Comparison of ENCODE assay signal across 39 mouse cellular contexts in genomic region chr9:124040932-124041331, GRCm38 (mm10). TPM values are rescaled to one million over a fixed set of nuclear protein-coding genes. Genes with fewer than 3 reads are reported as not detected.
"Had no signal": no experiment of that assay in that cellular context is flagged by ENCODE, and none has a peak within 500 bp of the region (broad histone marks: within the 10 kb centered on the region; RNA-seq: fewer than 3 reads in every experiment).

No protein-coding gene starts in this region.

- H3K36me3 ChIP-seq: heart, embryonic 12.5 days; heart, embryonic 13.5 days; heart, embryonic 15.5 days; hindbrain, embryonic 10.5 days; hindbrain, embryonic 12.5 days; hindbrain, embryonic 13.5 days; hindbrain, embryonic 15.5 days; intestine, embryonic 15.5 days; kidney, embryonic 15.5 days had no signal

- H3K4me1 ChIP-seq: hindbrain, embryonic 10.5 days; hindbrain, embryonic 15.5 days; intestine, embryonic 15.5 days had no signal

- H3K27ac ChIP-seq: heart, embryonic 13.5 days; heart, embryonic 15.5 days; hindbrain, embryonic 10.5 days; hindbrain, embryonic 12.5 days; hindbrain, embryonic 13.5 days; hindbrain, embryonic 14.5 days; hindbrain, embryonic 15.5 days; hindbrain, postnatal 0 days; intestine, embryonic 15.5 days; kidney, embryonic 15.5 days; kidney, postnatal 0 days; layer of hippocampus, adult 2 months; left cerebral cortex, adult 2 months had no signal

- H3K9ac ChIP-seq: heart, embryonic 12.5 days; heart, embryonic 13.5 days; heart, embryonic 15.5 days; hindbrain, embryonic 12.5 days; hindbrain, embryonic 13.5 days; hindbrain, embryonic 14.5 days; hindbrain, embryonic 15.5 days; intestine, embryonic 15.5 days; kidney, embryonic 15.5 days had no signal

- H3K27me3 ChIP-seq: heart, embryonic 12.5 days; heart, embryonic 13.5 days; heart, embryonic 15.5 days; hindbrain, embryonic 12.5 days; hindbrain, embryonic 13.5 days; hindbrain, embryonic 15.5 days; intestine, embryonic 15.5 days; kidney, embryonic 15.5 days had no signal

- DNase-seq: heart, postnatal 10 days; heart, postnatal 14 days; heart, postnatal 36 days; heart, postnatal 4 days; kidney, adult 11 months; kidney, adult 18-20 months; kidney, adult 2 months; kidney, adult 8-10 months; kidney, adult 9 months; kidney, postnatal 10 days; kidney, postnatal 14 days; kidney, postnatal 25 days; kidney, postnatal 36 days; kidney, postnatal 4 days; layer of hippocampus, adult 9-11 months; layer of hippocampus, postnatal 36 days had no signal

- H3K4me2 ChIP-seq: heart, embryonic 12.5 days; heart, embryonic 13.5 days; heart, embryonic 15.5 days; hindbrain, embryonic 12.5 days; hindbrain, embryonic 13.5 days; hindbrain, embryonic 14.5 days; hindbrain, embryonic 15.5 days; intestine, embryonic 15.5 days; kidney, embryonic 15.5 days had no signal

- H3K9me3 ChIP-seq: heart, embryonic 12.5 days; heart, embryonic 13.5 days; heart, embryonic 15.5 days; hindbrain, embryonic 10.5 days; hindbrain, embryonic 12.5 days; hindbrain, embryonic 13.5 days; hindbrain, embryonic 15.5 days; intestine, embryonic 15.5 days; kidney, embryonic 15.5 days had no signal

- ATAC-seq: hindbrain, embryonic 16.5 days; hindbrain, postnatal 0 days; inflammation-experienced regulatory T-cells, adult 6 months; intestine, embryonic 15.5 days; intestine, embryonic 16.5 days; intestine, postnatal 0 days had no signal

- H3K4me3 ChIP-seq: heart, embryonic 12.5 days; heart, embryonic 13.5 days; heart, embryonic 15.5 days; hindbrain, embryonic 10.5 days; hindbrain, embryonic 12.5 days; hindbrain, embryonic 13.5 days; hindbrain, embryonic 15.5 days; intestine, embryonic 15.5 days; kidney, embryonic 15.5 days; layer of hippocampus, adult 2 months; left cerebral cortex, adult 2 months had no signal

RNA-seq across cellular contexts. Expression of gene Ccr3, which starts 19.2 kb away (rescaled TPM):
- polyA plus RNA-seq: heart, postnatal 0 days; hindbrain, embryonic 10.5 days; hindbrain, embryonic 11.5 days; hindbrain, embryonic 12.5 days; hindbrain, embryonic 13.5 days; hindbrain, embryonic 14.5 days; hindbrain, embryonic 15.5 days; hindbrain, embryonic 16.5 days; hindbrain, postnatal 0 days; intestine, embryonic 14.5 days; kidney, embryonic 14.5 days; kidney, embryonic 16.5 days; kidney, postnatal 0 days had no signal
